Mouse (Mus musculus): ENCODE measurements around the gene Synj1. TPM values are rescaled to one million over a fixed set of nuclear protein-coding genes. Genes with fewer than 3 reads are reported as not detected.
A peak's percentile ranks its signal among the peaks of the same experiment; 100 is the strongest.

Gene Synj1
- polyA plus RNA-seq, 1 experiment from 2014 or later: 72.0 TPM

GRCm38 (mm10) chr16:91043461-91044248 lies 32.5 kb upstream of the Synj1 start:
- Histone ChIP-seq H3K27ac (ENCODE audit: low read depth, low read length) (peak overlapping the region; percentile 97), H3K27me3 (ENCODE audit: control insufficient read depth, insufficient read depth, low read length) (no peaks in the 10 kb centered on the region), H3K9me3 (ENCODE audit: control insufficient read depth, low read length) (no peaks in the 10 kb centered on the region), H3K4me2 (ENCODE audit: low read depth, low read length) (peak overlapping the region; percentile 76), H3K36me3 (ENCODE audit: control insufficient read depth, insufficient read depth, low read length) (no peaks in the 10 kb centered on the region; the same call in 1 of the 2 replicates), H3K4me3 (ENCODE audit: low read depth, low read length) (peak overlapping the region; percentile 96), H3K9ac (replicated peaks; ENCODE audit: low read depth, low read length) (peak overlapping the region; percentile 93), H3K4me1 (ENCODE audit: control insufficient read depth, insufficient read depth, low read length) (peaks cover 11% of the 10 kb centered on the region)
- WGBS: under 1% methylated on average over 38 of the region's 63 CpGs
- ATAC-seq (ENCODE audit: low read depth): peak; percentile 71

GRCm38 (mm10) chr16:91042640-91043039 lies 31.5 kb upstream of the Synj1 start:
- Histone ChIP-seq H3K36me3 (ENCODE audit: control insufficient read depth, insufficient read depth, low read length) (peaks cover 3% of the 10 kb centered on the region; the same call in 1 of the 2 replicates), H3K27me3 (ENCODE audit: control insufficient read depth, insufficient read depth, low read length) (no peaks in the 10 kb centered on the region), H3K27ac (ENCODE audit: low read depth, low read length) (no peak overlapping the region), H3K4me3 (ENCODE audit: low read depth, low read length) (peak overlapping the region; percentile 96; the same call in 1 of the 2 replicates), H3K9me3 (ENCODE audit: control insufficient read depth, low read length) (no peaks in the 10 kb centered on the region), H3K9ac (replicated peaks; ENCODE audit: low read depth, low read length) (no peak overlapping the region; the same call in 1 of the 2 replicates), H3K4me1 (ENCODE audit: control insufficient read depth, insufficient read depth, low read length) (peaks cover 11% of the 10 kb centered on the region), H3K4me2 (ENCODE audit: low read depth, low read length) (peak overlapping the region; percentile 76)
- WGBS: 71% methylated on average over 1 of the region's 1 CpGs
- no peak for ATAC-seq (ENCODE audit: low read depth)

GRCm38 (mm10) chr16:91035866-91036265 lies 24.8 kb upstream of the Synj1 start:
- 91% methylated on average over 10 of the region's 10 CpGs for WGBS
- Histone ChIP-seq H3K4me1 (ENCODE audit: control insufficient read depth, insufficient read depth, low read length) (no peaks in the 10 kb centered on the region), H3K27me3 (ENCODE audit: control insufficient read depth, insufficient read depth, low read length) (no peaks in the 10 kb centered on the region), H3K9ac (replicated peaks; ENCODE audit: low read depth, low read length) (no peak overlapping the region), H3K9me3 (ENCODE audit: control insufficient read depth, low read length) (no peaks in the 10 kb centered on the region), H3K4me2 (ENCODE audit: low read depth, low read length) (no peak overlapping the region), H3K27ac (ENCODE audit: low read depth, low read length) (no peak overlapping the region), H3K4me3 (ENCODE audit: low read depth, low read length) (no peak overlapping the region), H3K36me3 (ENCODE audit: control insufficient read depth, insufficient read depth, low read length) (peaks cover 51% of the 10 kb centered on the region)
- ATAC-seq (ENCODE audit: low read depth): no peak

- H3K4me1 ChIP-seq (ENCODE audit: control insufficient read depth, insufficient read depth, low read length): no peaks in the 10 kb centered on the region
- WGBS: 93% methylated on average over 4 of the region's 4 CpGs
- no peak for ATAC-seq (ENCODE audit: low read depth)
- no peaks in the 10 kb centered on the region for H3K9me3 ChIP-seq (ENCODE audit: control insufficient read depth, low read length)
- no peak overlapping the region for H3K9ac ChIP-seq (replicated peaks; ENCODE audit: low read depth, low read length)
- peaks cover 73% of the 10 kb centered on the region for H3K36me3 ChIP-seq (ENCODE audit: control insufficient read depth, insufficient read depth, low read length)
- no peak overlapping the region for H3K4me2 ChIP-seq (ENCODE audit: low read depth, low read length)
- H3K4me3 ChIP-seq (ENCODE audit: low read depth, low read length): no peak overlapping the region
- no peak overlapping the region for H3K27ac ChIP-seq (ENCODE audit: low read depth, low read length)
- no peaks in the 10 kb centered on the region for H3K27me3 ChIP-seq (ENCODE audit: control insufficient read depth, insufficient read depth, low read length)
Observed at GRCm38 (mm10) chr16:91030751-91031150, 19.6 kb upstream of the Synj1 start.

GRCm38 (mm10) chr16:91029901-91030300 lies 18.8 kb upstream of the Synj1 start:
- Histone ChIP-seq H3K4me3 (ENCODE audit: low read depth, low read length) (no peak overlapping the region), H3K4me1 (ENCODE audit: control insufficient read depth, insufficient read depth, low read length) (no peaks in the 10 kb centered on the region), H3K9me3 (ENCODE audit: control insufficient read depth, low read length) (no peaks in the 10 kb centered on the region), H3K9ac (replicated peaks; ENCODE audit: low read depth, low read length) (no peak overlapping the region), H3K27ac (ENCODE audit: low read depth, low read length) (no peak overlapping the region), H3K27me3 (ENCODE audit: control insufficient read depth, insufficient read depth, low read length) (no peaks in the 10 kb centered on the region), H3K36me3 (ENCODE audit: control insufficient read depth, insufficient read depth, low read length) (peaks cover 75% of the 10 kb centered on the region), H3K4me2 (ENCODE audit: low read depth, low read length) (no peak overlapping the region)
- 87% methylated on average over 2 of the region's 2 CpGs for WGBS
- no peak for ATAC-seq (ENCODE audit: low read depth)

- H3K36me3 ChIP-seq (ENCODE audit: control insufficient read depth, insufficient read depth, low read length): peaks cover 75% of the 10 kb centered on the region
- no peaks in the 10 kb centered on the region for H3K27me3 ChIP-seq (ENCODE audit: control insufficient read depth, insufficient read depth, low read length)
- 90% methylated on average over 8 of the region's 8 CpGs for WGBS
- no peaks in the 10 kb centered on the region for H3K9me3 ChIP-seq (ENCODE audit: control insufficient read depth, low read length)
- H3K9ac ChIP-seq (replicated peaks; ENCODE audit: low read depth, low read length): no peak overlapping the region
- no peak for ATAC-seq (ENCODE audit: low read depth)
- H3K27ac ChIP-seq (ENCODE audit: low read depth, low read length): no peak overlapping the region
- H3K4me3 ChIP-seq (ENCODE audit: low read depth, low read length): no peak overlapping the region
- H3K4me1 ChIP-seq (ENCODE audit: control insufficient read depth, insufficient read depth, low read length): no peaks in the 10 kb centered on the region
- H3K4me2 ChIP-seq (ENCODE audit: low read depth, low read length): no peak overlapping the region
Observed at GRCm38 (mm10) chr16:91029161-91029743, 18.1 kb upstream of the Synj1 start.

GRCm38 (mm10) chr16:91026290-91026689 lies 15.2 kb upstream of the Synj1 start:
- H3K9ac ChIP-seq (replicated peaks; ENCODE audit: low read depth, low read length): no peak overlapping the region
- H3K4me2 ChIP-seq (ENCODE audit: low read depth, low read length): no peak overlapping the region
- no peak for ATAC-seq (ENCODE audit: low read depth)
- peaks cover 74% of the 10 kb centered on the region for H3K36me3 ChIP-seq (ENCODE audit: control insufficient read depth, insufficient read depth, low read length)
- 92% methylated on average over 4 of the region's 4 CpGs for WGBS
- no peak overlapping the region for H3K4me3 ChIP-seq (ENCODE audit: low read depth, low read length)
- H3K27me3 ChIP-seq (ENCODE audit: control insufficient read depth, insufficient read depth, low read length): no peaks in the 10 kb centered on the region
- no peaks in the 10 kb centered on the region for H3K9me3 ChIP-seq (ENCODE audit: control insufficient read depth, low read length)
- no peaks in the 10 kb centered on the region for H3K4me1 ChIP-seq (ENCODE audit: control insufficient read depth, insufficient read depth, low read length)
- no peak overlapping the region for H3K27ac ChIP-seq (ENCODE audit: low read depth, low read length)

GRCm38 (mm10) chr16:91023384-91023783 lies 12.3 kb upstream of the Synj1 start:
- H3K9ac ChIP-seq (replicated peaks; ENCODE audit: low read depth, low read length): no peak overlapping the region
- no peak overlapping the region for H3K27ac ChIP-seq (ENCODE audit: low read depth, low read length)
- no peak overlapping the region for H3K4me2 ChIP-seq (ENCODE audit: low read depth, low read length)
- ATAC-seq (ENCODE audit: low read depth): no peak
- peaks cover 85% of the 10 kb centered on the region for H3K36me3 ChIP-seq (ENCODE audit: control insufficient read depth, insufficient read depth, low read length)
- 81% methylated on average over 1 of the region's 1 CpGs for WGBS
- no peaks in the 10 kb centered on the region for H3K4me1 ChIP-seq (ENCODE audit: control insufficient read depth, insufficient read depth, low read length)
- H3K9me3 ChIP-seq (ENCODE audit: control insufficient read depth, low read length): no peaks in the 10 kb centered on the region
- H3K4me3 ChIP-seq (ENCODE audit: low read depth, low read length): no peak overlapping the region
- H3K27me3 ChIP-seq (ENCODE audit: control insufficient read depth, insufficient read depth, low read length): no peaks in the 10 kb centered on the region

GRCm38 (mm10) chr16:91020842-91021483 lies 9.9 kb upstream of the Synj1 start:
- no peak overlapping the region for H3K4me3 ChIP-seq (ENCODE audit: low read depth, low read length)
- H3K27me3 ChIP-seq (ENCODE audit: control insufficient read depth, insufficient read depth, low read length): no peaks in the 10 kb centered on the region
- H3K9ac ChIP-seq (replicated peaks; ENCODE audit: low read depth, low read length): no peak overlapping the region
- no peak overlapping the region for H3K27ac ChIP-seq (ENCODE audit: low read depth, low read length)
- peaks cover 70% of the 10 kb centered on the region for H3K36me3 ChIP-seq (ENCODE audit: control insufficient read depth, insufficient read depth, low read length)
- no peak for ATAC-seq (ENCODE audit: low read depth)
- 92% methylated on average over 10 of the region's 10 CpGs for WGBS
- H3K4me2 ChIP-seq (ENCODE audit: low read depth, low read length): no peak overlapping the region
- H3K9me3 ChIP-seq (ENCODE audit: control insufficient read depth, low read length): no peaks in the 10 kb centered on the region
- H3K4me1 ChIP-seq (ENCODE audit: control insufficient read depth, insufficient read depth, low read length): no peaks in the 10 kb centered on the region
